ENCODE assay signal across 8 mouse cellular contexts in the genomic region with DNA sequence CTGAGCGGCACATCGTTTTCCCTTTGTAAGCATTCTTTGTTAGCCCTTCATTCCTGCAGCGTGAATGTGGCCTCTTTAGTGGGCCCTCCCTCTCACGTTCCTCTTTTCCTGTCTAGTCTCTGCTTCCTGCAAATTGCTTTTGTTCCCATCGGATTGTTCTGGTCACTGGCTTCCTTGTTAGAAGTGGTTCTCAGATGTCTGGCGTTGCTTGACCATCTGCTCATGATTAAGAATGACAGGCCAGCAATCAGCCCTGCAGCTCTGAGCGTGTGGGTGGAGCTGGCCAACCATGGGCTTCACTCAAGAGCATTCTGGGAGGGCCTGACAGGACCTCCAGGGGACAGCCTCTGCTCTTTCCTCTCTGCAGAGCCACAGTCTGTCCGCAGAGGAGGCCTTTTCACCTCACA.
DNase-seq lines count a peak whose midpoint lies in the region; ATAC-seq lines count a peak whose summit lies in the region.

No protein-coding gene starts in this region.

- no peak overlapping the region for H3K9ac ChIP-seq in lung, embryonic 16.5 days (ENCODE audit: low read length)
- peak overlapping the region; percentile 9; the same call in 1 of the 2 replicates for H3K9ac ChIP-seq in hindbrain, embryonic 16.5 days (ENCODE audit: low read depth, low read length)

- no peak for DNase-seq in lung, postnatal 14 days
- peak; percentile 88 for DNase-seq in embryonic facial prominence, embryonic 10.5 days (ENCODE audit: low spot score)
- DNase-seq in retina, embryonic 14.5 days (ENCODE audit: low spot score): peak; percentile 94
- no peak for DNase-seq in gastrocnemius, postnatal 4 days (ENCODE audit: low spot score in 2 of 2)
- no peak for DNase-seq in urinary bladder, adult 2 months (ENCODE audit: low spot score)
- no peak for DNase-seq in left cerebral cortex, adult 18-20 months (ENCODE audit: low spot score in 2 of 2)

- no peak overlapping the region for H3K4me2 ChIP-seq in lung, embryonic 16.5 days (ENCODE audit: low read depth, low read length)
- H3K4me2 ChIP-seq in hindbrain, embryonic 16.5 days (ENCODE audit: low read length): no peak overlapping the region

- peak; percentile 47; the same call in 1 of the 2 replicates for ATAC-seq in lung, embryonic 16.5 days (ENCODE audit: low read depth)
- ATAC-seq in hindbrain, embryonic 16.5 days: peak; percentile 92

- 3% methylated on average over 8 of the region's 8 CpGs for WGBS in lung, embryonic 16.5 days
- WGBS in embryonic facial prominence, embryonic 10.5 days: 2% methylated on average over 8 of the region's 8 CpGs
- 6% methylated on average over 8 of the region's 8 CpGs for WGBS in hindbrain, embryonic 16.5 days

- no peak overlapping the region for H3K4me3 ChIP-seq in lung, embryonic 16.5 days (ENCODE audit: low read length)
- no peak overlapping the region for H3K4me3 ChIP-seq in embryonic facial prominence, embryonic 10.5 days
- no peak overlapping the region for H3K4me3 ChIP-seq in hindbrain, embryonic 16.5 days (ENCODE audit: low read length)

- H3K9me3 ChIP-seq in lung, embryonic 16.5 days (ENCODE audit: control insufficient read depth, low read length): no peaks in the 10 kb centered on the region
- H3K9me3 ChIP-seq in embryonic facial prominence, embryonic 10.5 days: no peaks in the 10 kb centered on the region
- no peaks in the 10 kb centered on the region for H3K9me3 ChIP-seq in hindbrain, embryonic 16.5 days (ENCODE audit: control insufficient read depth, low read length)

- H3K36me3 ChIP-seq in lung, embryonic 16.5 days (ENCODE audit: control insufficient read depth, insufficient read depth, low read length): no peaks in the 10 kb centered on the region
- H3K36me3 ChIP-seq in embryonic facial prominence, embryonic 10.5 days (replicated peaks): no peaks in the 10 kb centered on the region
- no peaks in the 10 kb centered on the region for H3K36me3 ChIP-seq in hindbrain, embryonic 16.5 days (ENCODE audit: control insufficient read depth, insufficient read depth, low read length)

- H3K27me3 ChIP-seq in lung, embryonic 16.5 days (ENCODE audit: control insufficient read depth, insufficient read depth, low read depth, low read length): no peaks in the 10 kb centered on the region
- no peaks in the 10 kb centered on the region; the same call in 1 of the 2 replicates for H3K27me3 ChIP-seq in embryonic facial prominence, embryonic 10.5 days (replicated peaks; ENCODE audit: low read depth, poor library complexity, severe bottlenecking)
- no peaks in the 10 kb centered on the region for H3K27me3 ChIP-seq in hindbrain, embryonic 16.5 days (replicated peaks; ENCODE audit: control insufficient read depth, insufficient read depth, low read length)

- no peaks in the 10 kb centered on the region; the same call in 1 of the 2 replicates for H3K4me1 ChIP-seq in lung, embryonic 16.5 days (replicated peaks; ENCODE audit: control insufficient read depth, insufficient read depth, low read length)
- peaks cover 31% of the 10 kb centered on the region for H3K4me1 ChIP-seq in embryonic facial prominence, embryonic 10.5 days
- H3K4me1 ChIP-seq in hindbrain, embryonic 16.5 days (ENCODE audit: control insufficient read depth, insufficient read depth, low read depth, low read length): peaks cover 14% of the 10 kb centered on the region

- no peak overlapping the region for H3K27ac ChIP-seq in lung, embryonic 16.5 days (ENCODE audit: low read length)
- peak overlapping the region; percentile 87 for H3K27ac ChIP-seq in embryonic facial prominence, embryonic 10.5 days (replicated peaks)
- peak overlapping the region; percentile 72 for H3K27ac ChIP-seq in hindbrain, embryonic 16.5 days (ENCODE audit: low read depth, low read length)

Comparison
In these comparisons a context has a peak if more than half of its experiments do, and no peak if none do; other contexts are left out.
1. DNase-seq: peak in embryonic facial prominence, embryonic 10.5 days (single experiment) and retina, embryonic 14.5 days (single experiment); none in lung, postnatal 14 days (single experiment), gastrocnemius, postnatal 4 days (0 of 2), urinary bladder, adult 2 months (single experiment) and left cerebral cortex, adult 18-20 months (0 of 2).